Mouse (Mus musculus) heart, postnatal 0 days (tissue): ENCODE data around the gene Serinc4. TPM values are rescaled to one million over a fixed set of nuclear protein-coding genes. Genes with fewer than 3 reads are reported as not detected.

Experiments
- ATAC-seq: fragments of 200-750 bp; cut with Nextera tagmentation; 2 replicates; pipeline ENCODE4 v1.8.0; 2017; ENCODE audit warnings: low read depth, moderate number of reproducible peaks, moderate library complexity; ENCODE audit not compliant: insufficient read depth
- DNase-seq: peaks from one replicate; pipeline ENCODE4 v3.0.0-alpha.2; 2016; ENCODE audit warnings: low spot score
- H3K27ac ChIP-seq: fragments of 300-500 bp; sonication (generic); 2 replicates; pipeline ENCODE4 v1.5.1; 2014; ENCODE audit warnings: low read depth, mild to moderate bottlenecking
- H3K27me3 ChIP-seq: fragments of 300-500 bp; sonication (generic); 2 replicates; pipeline ENCODE4 v1.6.1; 2014; ENCODE audit warnings: low read length, mixed read lengths; ENCODE audit not compliant: control insufficient read depth, insufficient read depth
- H3K36me3 ChIP-seq: fragments of 300-500 bp; sonication (generic); replicated peaks from 2 replicates; pipeline ENCODE4 v1.6.1; 2014; ENCODE audit warnings: low read length, mixed read lengths; ENCODE audit not compliant: control insufficient read depth, insufficient read depth
- H3K4me1 ChIP-seq: fragments of 300-500 bp; sonication (generic); 2 replicates; pipeline ENCODE4 v1.6.1; 2014; ENCODE audit warnings: antibody characterized with exemption; ENCODE audit not compliant: control insufficient read depth, insufficient read depth
- H3K4me2 ChIP-seq: fragments of 300-500 bp; sonication (generic); 2 replicates; pipeline ENCODE4 v1.6.1; 2014; ENCODE audit warnings: low read depth, mild to moderate bottlenecking, low read length, moderate library complexity
- H3K4me3 ChIP-seq: fragments of 300-500 bp; sonication (generic); 2 replicates; pipeline ENCODE4 v1.5.1; 2014; ENCODE audit warnings: low read depth, low read length
- H3K9ac ChIP-seq: fragments of 300-500 bp; sonication (generic); replicated peaks from 2 replicates; pipeline ENCODE4 v1.6.1; 2014; ENCODE audit warnings: low read depth, low read length, mixed read lengths
- H3K9me3 ChIP-seq: fragments of 300-500 bp; sonication (generic); replicated peaks from 2 replicates; pipeline ENCODE4 v1.6.1; 2016; ENCODE audit warnings: low read length; ENCODE audit not compliant: control insufficient read depth
- CTCF ChIP-seq: IDR thresholded peaks from 2 replicates; pipeline ENCODE4 v1.5.1; 2016; ENCODE audit warnings: antibody characterized with exemption, control low read depth, low read depth
- EP300 ChIP-seq: IDR thresholded peaks from 2 replicates; pipeline ENCODE4 v1.6.1; 2016; ENCODE audit warnings: antibody characterized with exemption, low read depth
- WGBS: fragments of 180-500 bp; shearing (Covaris S2); extraction: QIAGEN DNeasy Blood & Tissue Kit; methylation state at CpG from one replicate; pipeline ENCODE4 v1.1.7; 2014; 5-methylcytosine and 5-hydroxymethylcytosine counted together
- microRNA-seq: library from miRNA; unstranded; fragments of <30 nt; microRNA quantifications from one replicate; pipeline ENCODE4, GENCODE M21; 2016
- polyA plus RNA-seq: library from polyadenylated mRNA; unstranded; fragments of >200 nt; fragmentation: Nextera tagmentation; extraction: Ambion mirVana; gene quantifications from 2 replicates; pipeline ENCODE4 v1.2.1, GENCODE M21; 2015
- total RNA-seq: library from RNA; depleted of rRNA; stranded (reverse); fragments of >200 nt; gene quantifications from 2 replicates; pipeline ENCODE4 v1.2.3, GENCODE M21; 2014; ENCODE audit warnings: low replicate concordance; rRNA removed

Gene Serinc4
- total and polyA plus RNA-seq, 2 experiments from 2014 or later: 0.04 TPM; not detected in 1

- H3K36me3 ChIP-seq: peaks cover 12% of the 10 kb centered on the region
- peak; percentile 47 for TF ChIP-seq CTCF
- TF ChIP-seq EP300: no peak
- ATAC-seq (peak; percentile 96), DNase-seq (peak; percentile 96)
- no peaks in the 10 kb centered on the region for H3K27me3 ChIP-seq
- peaks cover 19% of the 10 kb centered on the region; the same call in 1 of the 2 replicates for H3K4me1 ChIP-seq
- H3K9me3 ChIP-seq: no peaks in the 10 kb centered on the region
- peak within 1 kb of the TSS; percentile 80 for H3K4me3 ChIP-seq
- under 1% methylated on average over 66 of the region's 68 CpGs for WGBS
- peak within 1 kb of the TSS; percentile 97 for H3K27ac ChIP-seq
- H3K9ac ChIP-seq: peak within 1 kb of the TSS; percentile 91
- H3K4me2 ChIP-seq: peak within 1 kb of the TSS; percentile 72
Measured at GRCm38 (mm10) chr2:121413387-121414042, 43.1 kb downstream of the Serinc4 start, which contains the start of the genes Pdia3 and Catsper2. Gene Pdia3, plus strand, starts transcription at chr2:121413775. Gene Catsper2, minus strand, starts transcription at chr2:121413792.

DNA sequence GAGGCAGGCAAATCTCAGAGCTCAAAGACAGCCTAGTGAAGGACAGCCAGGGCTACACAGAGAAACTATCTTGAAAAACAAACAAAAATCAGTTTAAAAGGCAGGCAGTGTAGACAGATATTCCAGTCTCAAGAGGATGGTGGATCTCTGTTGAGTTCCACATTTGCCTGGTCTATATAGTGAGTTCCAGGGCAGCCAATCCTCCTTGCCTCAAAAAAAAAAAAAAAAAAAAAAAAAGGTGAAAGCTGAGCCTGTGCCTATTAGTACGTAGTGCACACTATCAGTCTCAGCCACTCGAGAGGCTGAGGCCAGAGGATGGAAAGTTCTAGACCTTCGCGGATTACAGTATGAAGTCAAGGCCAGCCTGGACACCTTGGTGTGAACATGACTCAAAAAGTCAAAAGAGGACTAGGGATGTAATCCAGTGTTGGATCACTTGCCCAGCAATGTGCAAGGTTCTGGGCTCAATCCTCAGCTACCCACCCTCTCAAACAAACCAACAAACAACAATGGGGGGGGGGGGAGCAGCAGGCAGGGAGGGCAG lies 43.7 kb downstream of the Serinc4 start:
- Histone ChIP-seq H3K9ac (peak overlapping the region; percentile 91), H3K9me3 (no peaks in the 10 kb centered on the region), H3K27me3 (no peaks in the 10 kb centered on the region), H3K4me1 (peaks cover 19% of the 10 kb centered on the region; the same call in 1 of the 2 replicates), H3K36me3 (peaks cover 6% of the 10 kb centered on the region; the same call in 1 of the 2 replicates), H3K4me3 (peak overlapping the region; percentile 80), H3K27ac (peak overlapping the region; percentile 97), H3K4me2 (peak overlapping the region; percentile 72)
- 4% methylated on average over 4 of the region's 4 CpGs for WGBS
- no peak for DNase-seq
- no peak for TF ChIP-seq CTCF
- TF ChIP-seq EP300: no peak
- ATAC-seq: no peak

GRCm38 (mm10) chr2:121408160-121408559 lies 48.4 kb downstream of the Serinc4 start:
- DNase-seq (no peak), ATAC-seq (no peak)
- Histone ChIP-seq H3K4me3 (no peak overlapping the region), H3K9me3 (no peaks in the 10 kb centered on the region), H3K27me3 (no peaks in the 10 kb centered on the region), H3K4me1 (no peaks in the 10 kb centered on the region; the same call in 1 of the 2 replicates), H3K27ac (no peak overlapping the region), H3K4me2 (no peak overlapping the region), H3K9ac (no peak overlapping the region), H3K36me3 (no peaks in the 10 kb centered on the region)
- WGBS: 38% methylated on average over 4 of the region's 4 CpGs
- peak; percentile 43 for TF ChIP-seq CTCF
- TF ChIP-seq EP300: no peak

DNA sequence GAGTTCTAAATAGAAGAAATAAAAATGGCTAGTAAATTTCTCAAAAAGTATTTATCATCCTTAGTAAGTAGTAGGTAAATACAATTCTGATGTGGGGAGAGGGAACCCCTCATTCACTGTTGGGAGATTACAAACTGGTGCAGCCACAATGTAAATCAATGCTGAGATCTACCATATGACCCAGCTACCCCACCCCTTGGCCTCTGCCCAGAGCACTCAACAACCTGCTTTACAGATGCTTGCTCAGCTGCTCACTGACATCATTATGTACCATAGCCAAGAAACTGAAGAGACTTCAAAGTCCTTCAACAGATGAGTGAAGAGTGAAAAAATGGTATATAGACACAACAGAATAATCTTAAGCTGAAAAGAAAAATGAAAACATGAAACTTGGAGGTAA lies 53.3 kb downstream of the Serinc4 start:
- no peaks in the 10 kb centered on the region for H3K9me3 ChIP-seq
- no peak overlapping the region for H3K4me2 ChIP-seq
- H3K9ac ChIP-seq: no peak overlapping the region
- DNase-seq: no peak
- H3K4me1 ChIP-seq: no peaks in the 10 kb centered on the region
- H3K36me3 ChIP-seq: no peaks in the 10 kb centered on the region
- no peak overlapping the region for H3K4me3 ChIP-seq
- no peaks in the 10 kb centered on the region for H3K27me3 ChIP-seq
- ATAC-seq: no peak
- H3K27ac ChIP-seq: no peak overlapping the region
- TF ChIP-seq CTCF: no peak
- no peak for TF ChIP-seq EP300

DNA sequence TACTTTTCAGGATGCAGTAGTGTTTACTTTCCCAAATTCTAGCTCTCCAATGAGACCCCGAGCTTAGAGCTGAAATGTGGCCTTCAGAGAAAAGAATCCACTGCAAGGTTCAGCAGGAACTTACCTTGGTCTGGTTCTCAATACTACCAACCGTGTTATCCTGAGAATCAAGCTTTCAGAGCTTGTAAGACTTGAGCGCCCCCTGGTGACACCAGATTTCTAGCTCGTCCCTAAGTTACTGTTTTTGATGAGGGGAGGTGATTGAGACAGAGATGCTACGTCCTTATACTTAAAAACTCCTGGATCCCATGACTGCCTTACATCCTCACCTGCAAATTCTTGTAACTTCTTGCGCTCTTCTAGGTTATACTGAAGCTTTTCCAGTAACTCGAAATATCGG lies 60.0 kb downstream of the Serinc4 start:
- peak; percentile 59 for DNase-seq
- Histone ChIP-seq H3K4me3 (no peak overlapping the region), H3K27ac (no peak overlapping the region), H3K27me3 (no peaks in the 10 kb centered on the region), H3K4me1 (no peaks in the 10 kb centered on the region), H3K4me2 (no peak overlapping the region), H3K36me3 (no peaks in the 10 kb centered on the region), H3K9me3 (no peaks in the 10 kb centered on the region), H3K9ac (no peak overlapping the region)
- ATAC-seq: no peak
- no peak for TF ChIP-seq EP300
- TF ChIP-seq CTCF: peak; percentile 74
- WGBS: 16% methylated on average over 8 of the region's 8 CpGs

Small RNAs within 50 kb of the gene (microRNA-seq; reads per million reads assigned to microRNA genes)
- gene Gm22953: not detected

Other genes with a start within 250 kb of the Serinc4 start
- gene Trp53bp1, start 185.4 kb downstream of the Serinc4 start, total RNA-seq: 74.4 and 79.6 TPM in 2 replicates
- gene Trp53bp1, start 185.4 kb downstream of the Serinc4 start, polyA plus RNA-seq: 18.5 and 20.3 TPM in 2 replicates
- 14.5 and 24.9 TPM in 2 replicates for gene Map1a, start 167.2 kb downstream of the Serinc4 start, total RNA-seq
- gene Map1a, start 167.2 kb downstream of the Serinc4 start, polyA plus RNA-seq: 3.7 and 4.8 TPM in 2 replicates
- gene Ppip5k1, start 101.4 kb downstream of the Serinc4 start, total RNA-seq: 4.4 and 5.2 TPM in 2 replicates
- 8.5 and 9.0 TPM in 2 replicates for gene Ppip5k1, start 101.4 kb downstream of the Serinc4 start, polyA plus RNA-seq
- 0.54 and 1.4 TPM in 2 replicates for gene Ckmt1, start 99.1 kb downstream of the Serinc4 start, total RNA-seq
- gene Ckmt1, start 99.1 kb downstream of the Serinc4 start, polyA plus RNA-seq: 2.6 TPM in 2 replicates
- gene Strc, start 69.6 kb downstream of the Serinc4 start, total RNA-seq: not detected in 2 replicates
- gene Strc, start 69.6 kb downstream of the Serinc4 start, polyA plus RNA-seq: not detected in 2 replicates
- gene Pdia3, start 43.0 kb downstream of the Serinc4 start, total RNA-seq: 35.6 and 44.2 TPM in 2 replicates
- gene Pdia3, start 43.0 kb downstream of the Serinc4 start, polyA plus RNA-seq: 211 and 237 TPM in 2 replicates
- 1.3 and 3.7 TPM in 2 replicates for gene Catsper2, start 43.0 kb downstream of the Serinc4 start, total RNA-seq
- 4.5 and 5.2 TPM in 2 replicates for gene Catsper2, start 43.0 kb downstream of the Serinc4 start, polyA plus RNA-seq
- not detected in 2 replicates for gene Ell3, start 12.5 kb downstream of the Serinc4 start, total RNA-seq
- 0.36 and 0.55 TPM in 2 replicates for gene Ell3, start 12.5 kb downstream of the Serinc4 start, polyA plus RNA-seq
- gene Serf2, start 7.6 kb downstream of the Serinc4 start, total RNA-seq: 1,358 and 1,465 TPM in 2 replicates
- 616 and 625 TPM in 2 replicates for gene Serf2, start 7.6 kb downstream of the Serinc4 start, polyA plus RNA-seq
- gene Hypk, start 3.5 kb downstream of the Serinc4 start, total RNA-seq: 1.6 and 4.1 TPM in 2 replicates
- gene Hypk, start 3.5 kb downstream of the Serinc4 start, polyA plus RNA-seq: 105 and 111 TPM in 2 replicates
- 13.4 and 15.0 TPM in 2 replicates for gene Mfap1b, start 17.3 kb upstream of the Serinc4 start, total RNA-seq
- 35.9 and 36.4 TPM in 2 replicates for gene Mfap1b, start 17.3 kb upstream of the Serinc4 start, polyA plus RNA-seq
- gene Mfap1a, start 49.9 kb upstream of the Serinc4 start, total RNA-seq: 9.5 and 9.8 TPM in 2 replicates
- gene Mfap1a, start 49.9 kb upstream of the Serinc4 start, polyA plus RNA-seq: 15.7 and 16.0 TPM in 2 replicates
- gene Wdr76, start 49.9 kb upstream of the Serinc4 start, total RNA-seq: 7.6 and 9.5 TPM in 2 replicates
- 3.4 and 4.0 TPM in 2 replicates for gene Wdr76, start 49.9 kb upstream of the Serinc4 start, polyA plus RNA-seq